Mouse (Mus musculus) urinary bladder, postnatal 4 days (tissue): Measurements from ENCODE around the gene Arid4a.

Experiments
- DNase-seq, 2 experiments: peaks; one replicate each; pipeline ENCODE4 v3.0.0; 2021 to 2022; ENCODE audit warnings: low spot score in 2 of 2

Arid4a gene

GRCm38 (mm10) chr12:71141189-71141588, 125.4 kb downstream of the Arid4a start:
- no peak for DNase-seq

GRCm38 (mm10) chr12:71147641-71148040, 131.9 kb downstream of the Arid4a start:
- no peak for DNase-seq
